Mouse (Mus musculus) erythroblast, embryonic 14.5 days (primary cell): ENCODE measurements around the gene Smad1. TPM values are rescaled to one million over a fixed set of nuclear protein-coding genes. Genes with fewer than 3 reads are reported as not detected.

Source experiments
- H3K27me3 ChIP-seq: 2 replicates; pipeline ENCODE4 v1.6.1; 2012; ENCODE audit warnings: inconsistent platforms; ENCODE audit not compliant: control insufficient read depth
- H3K36me3 ChIP-seq: 2 replicates; pipeline ENCODE4 v1.6.1; 2012; ENCODE audit warnings: mild to moderate bottlenecking, inconsistent platforms; ENCODE audit not compliant: control insufficient read depth
- H3K4me1 ChIP-seq: 2 replicates; pipeline ENCODE4 v1.6.1; 2012; ENCODE audit warnings: inconsistent platforms; ENCODE audit not compliant: control insufficient read depth
- H3K4me3 ChIP-seq: replicated peaks from 2 replicates; pipeline ENCODE3; 2012; ENCODE audit warnings: moderate library complexity, mild to moderate bottlenecking, inconsistent platforms
- H3K9me3 ChIP-seq: 2 replicates; pipeline ENCODE4 v1.6.1; 2012; ENCODE audit warnings: low read length, inconsistent platforms, mixed read lengths; ENCODE audit not compliant: control insufficient read depth
- GATA1 ChIP-seq: IDR thresholded peaks from 2 replicates; pipeline ENCODE4 v1.6.1; 2012; ENCODE audit warnings: low read length, inconsistent platforms, mixed read lengths
- TAL1 ChIP-seq: IDR thresholded peaks from 3 replicates; pipeline ENCODE4 v1.6.1; 2012; ENCODE audit warnings: low read length, inconsistent platforms, mixed read lengths
- polyA plus RNA-seq: library from polyadenylated mRNA; stranded (reverse); fragments of >175 nt; gene quantifications from 2 replicates; pipeline ENCODE4 v1.2.3, GENCODE M21; 2012

Gene Smad1
- polyA plus RNA-seq, 1 experiment = 0.06 TPM

DNA sequence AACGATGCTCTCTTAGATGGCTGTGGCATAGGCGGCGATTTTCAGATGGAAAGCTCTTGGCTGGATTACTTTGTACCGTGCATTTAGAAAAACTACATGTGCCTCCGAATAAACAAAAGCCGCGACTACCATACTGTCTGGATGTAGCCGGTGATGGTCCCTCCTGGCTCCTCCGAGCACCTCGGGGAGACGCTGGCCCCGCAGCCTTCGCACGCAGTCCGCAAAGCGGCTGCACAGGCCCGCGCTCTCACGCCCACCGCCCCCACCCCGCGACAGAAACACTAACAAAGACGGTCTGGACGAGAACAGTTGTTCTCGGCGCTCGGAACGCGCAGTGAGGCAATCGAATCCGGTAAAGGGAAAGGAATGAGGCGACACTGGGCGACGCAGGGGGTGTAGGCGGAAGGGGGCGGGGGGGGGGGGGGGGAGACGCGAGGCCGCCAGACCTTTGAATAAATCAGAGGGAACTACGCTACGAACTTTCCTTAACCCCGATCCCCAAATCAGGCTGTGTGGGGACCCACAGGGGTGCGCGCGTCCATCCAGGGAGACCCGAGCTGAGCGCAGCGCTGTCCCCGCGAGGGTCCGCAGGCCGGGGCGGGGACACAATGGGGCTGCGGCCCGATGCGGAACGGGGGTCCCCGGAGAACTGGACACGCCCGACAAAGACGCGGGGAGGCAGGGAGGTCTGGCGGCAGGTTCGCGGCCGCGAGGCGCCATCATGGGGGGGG is 902 bp downstream of the Smad1 start:
- H3K4me3 ChIP-seq = peak overlapping the region; percentile 58
- TF ChIP-seq GATA1 (no peak), TAL1 (no peak)
- peaks cover 40% of the 10 kb centered on the region for H3K27me3 ChIP-seq

DNA sequence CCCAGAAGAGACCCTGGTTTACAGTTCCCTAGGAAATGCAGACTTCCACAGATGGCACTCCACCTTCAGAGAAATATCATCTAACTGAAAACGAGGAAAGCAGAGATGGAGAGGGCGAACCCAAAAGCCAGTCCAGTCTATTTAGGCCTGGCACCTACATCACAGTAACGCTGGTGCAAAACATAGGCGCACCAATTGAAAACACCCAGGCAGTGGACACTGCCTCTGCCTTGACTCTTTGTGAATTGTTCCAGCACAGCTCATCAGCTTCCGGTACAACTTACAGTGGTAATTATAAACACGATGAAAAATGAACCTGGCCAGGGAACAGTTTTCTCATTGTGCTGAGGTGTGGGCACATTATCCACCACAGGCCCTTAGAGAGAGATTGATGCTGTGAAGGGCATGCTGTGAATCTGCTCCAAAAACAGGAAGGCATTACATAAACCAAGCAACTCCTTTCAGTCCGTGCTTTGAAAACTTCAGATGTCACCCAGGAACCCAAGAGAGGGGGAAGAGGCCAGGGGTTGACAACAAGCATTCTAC is 1.5 kb downstream of the Smad1 start:
- Histone ChIP-seq H3K9me3 (no peaks in the 10 kb centered on the region), H3K4me1 (no peaks in the 10 kb centered on the region), H3K4me3 (peak overlapping the region; percentile 58), H3K27me3 (peaks cover 40% of the 10 kb centered on the region), H3K36me3 (no peaks in the 10 kb centered on the region)
- no peak for TF ChIP-seq TAL1
- TF ChIP-seq GATA1 = no peak

More for the DNA sequence above, 902 bp downstream of the Smad1 start:
- H3K4me1 ChIP-seq = no peaks in the 10 kb centered on the region
- no peaks in the 10 kb centered on the region for H3K36me3 ChIP-seq
- H3K9me3 ChIP-seq = no peaks in the 10 kb centered on the region

DNA sequence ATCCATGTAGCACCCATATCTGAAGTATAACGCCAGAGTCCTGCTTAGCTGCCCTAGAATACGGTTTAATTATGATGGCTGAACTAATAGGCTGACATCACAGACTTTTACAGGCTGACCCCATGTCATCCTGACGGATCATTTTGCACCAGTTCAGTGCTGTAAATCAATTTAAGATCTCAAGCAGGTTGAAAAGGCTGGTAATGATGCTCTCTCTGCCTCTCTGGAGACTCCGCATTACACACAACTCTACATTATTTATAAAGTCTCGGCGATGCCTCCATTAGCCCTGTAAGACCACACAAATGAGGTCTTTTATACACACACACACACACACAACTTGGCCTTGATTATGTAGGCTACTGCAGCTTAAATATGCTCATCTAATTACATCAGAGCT is 2.4 kb downstream of the Smad1 start:
- no peak overlapping the region for H3K4me3 ChIP-seq
- no peak for TF ChIP-seq GATA1
- no peak for TF ChIP-seq TAL1
- no peaks in the 10 kb centered on the region for H3K9me3 ChIP-seq
- H3K4me1 ChIP-seq = no peaks in the 10 kb centered on the region
- H3K27me3 ChIP-seq = peaks cover 40% of the 10 kb centered on the region
- H3K36me3 ChIP-seq = no peaks in the 10 kb centered on the region

DNA sequence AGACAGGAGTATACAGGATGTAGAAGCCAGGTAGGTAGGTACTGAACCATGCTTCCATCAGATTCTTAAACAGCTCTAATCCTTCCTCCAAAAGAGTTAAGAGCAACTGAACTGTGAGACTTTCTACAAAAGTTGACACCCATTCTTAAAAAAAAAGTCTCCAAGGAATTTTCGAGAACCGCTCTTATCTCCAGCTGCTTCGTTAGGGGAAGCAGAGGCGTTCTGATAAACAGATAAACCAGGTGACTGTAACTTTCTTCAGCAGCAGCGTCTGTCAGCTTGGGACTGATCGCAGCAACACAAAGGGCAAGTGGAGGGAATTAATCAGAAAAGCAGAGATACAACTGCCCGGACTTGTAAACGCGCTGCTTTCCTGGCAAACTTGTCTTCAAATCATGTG is 5.3 kb downstream of the Smad1 start:
- H3K4me1 ChIP-seq = no peaks in the 10 kb centered on the region
- no peaks in the 10 kb centered on the region for H3K36me3 ChIP-seq
- H3K9me3 ChIP-seq = no peaks in the 10 kb centered on the region
- TF ChIP-seq GATA1 = no peak
- no peak for TF ChIP-seq TAL1
- H3K27me3 ChIP-seq = peaks cover 26% of the 10 kb centered on the region
- H3K4me3 ChIP-seq = no peak overlapping the region

DNA sequence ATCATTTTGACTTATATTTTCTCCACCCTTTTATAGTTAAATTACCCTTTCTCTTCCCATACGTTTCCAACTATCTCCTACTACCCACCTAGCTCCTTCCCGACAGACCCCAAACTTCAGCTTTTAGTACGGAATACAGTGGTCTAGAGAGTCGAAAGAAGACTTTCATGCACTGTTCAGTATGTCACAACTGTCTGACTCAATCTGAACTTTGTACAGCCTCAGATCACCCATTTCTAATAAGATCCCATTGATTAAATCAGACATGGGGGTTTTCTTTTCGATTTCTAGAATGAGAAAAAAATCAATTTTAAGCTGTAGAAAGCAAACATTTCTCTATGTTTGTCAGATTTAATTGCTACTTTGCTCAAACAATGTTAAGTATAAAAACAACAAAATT is 6.1 kb downstream of the Smad1 start:
- TF ChIP-seq TAL1 = no peak
- no peak for TF ChIP-seq GATA1
- H3K36me3 ChIP-seq = no peaks in the 10 kb centered on the region
- H3K27me3 ChIP-seq = peaks cover 18% of the 10 kb centered on the region
- no peaks in the 10 kb centered on the region for H3K9me3 ChIP-seq
- no peak overlapping the region for H3K4me3 ChIP-seq
- H3K4me1 ChIP-seq = no peaks in the 10 kb centered on the region

DNA sequence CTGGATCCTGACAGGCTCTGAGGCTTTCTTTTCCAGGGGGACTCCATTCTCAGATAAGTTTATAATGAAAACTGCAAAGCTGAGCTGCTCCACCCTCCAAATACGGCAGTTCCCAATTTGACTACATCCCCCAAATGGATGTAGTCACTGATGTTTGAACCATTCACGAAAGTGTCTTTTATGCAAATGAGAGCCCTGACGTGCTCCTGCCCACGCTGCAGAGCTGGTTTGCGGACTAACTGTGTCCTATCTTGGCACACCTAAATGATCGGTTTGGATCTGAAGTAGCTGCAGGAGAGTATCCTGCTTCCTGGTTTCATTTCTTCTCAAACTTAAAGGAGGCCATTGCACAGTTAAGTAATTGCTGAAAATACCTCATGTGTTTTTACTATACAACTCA is 6.7 kb downstream of the Smad1 start:
- Histone ChIP-seq H3K4me3 (no peak overlapping the region), H3K9me3 (no peaks in the 10 kb centered on the region), H3K4me1 (no peaks in the 10 kb centered on the region), H3K27me3 (peaks cover 13% of the 10 kb centered on the region), H3K36me3 (no peaks in the 10 kb centered on the region)
- TF ChIP-seq TAL1 (no peak), GATA1 (no peak)

DNA sequence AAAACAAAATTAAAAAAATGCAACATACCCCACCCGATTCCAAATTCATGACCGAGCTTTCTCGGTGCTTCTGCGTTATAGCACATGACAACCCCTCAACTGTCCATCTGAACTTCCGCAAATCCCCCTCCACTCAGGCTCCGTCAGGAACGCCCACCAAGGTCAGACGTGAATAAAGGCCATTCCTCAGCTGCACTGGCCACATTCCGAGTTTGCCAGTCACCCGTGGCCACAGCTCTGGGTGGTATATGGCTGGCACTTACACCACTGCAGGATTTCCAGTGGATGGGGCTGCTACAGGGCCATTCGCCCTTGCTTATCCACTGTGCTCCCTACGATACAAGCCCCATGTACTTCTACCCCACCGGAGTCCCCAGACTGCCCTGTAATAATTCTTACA is 7.9 kb downstream of the Smad1 start:
- H3K9me3 ChIP-seq = no peaks in the 10 kb centered on the region
- no peaks in the 10 kb centered on the region for H3K4me1 ChIP-seq
- H3K4me3 ChIP-seq = no peak overlapping the region
- TF ChIP-seq GATA1 (no peak), TAL1 (no peak)
- H3K36me3 ChIP-seq = no peaks in the 10 kb centered on the region
- H3K27me3 ChIP-seq = peaks cover under 1% of the 10 kb centered on the region; the same call in 1 of the 2 replicates

DNA sequence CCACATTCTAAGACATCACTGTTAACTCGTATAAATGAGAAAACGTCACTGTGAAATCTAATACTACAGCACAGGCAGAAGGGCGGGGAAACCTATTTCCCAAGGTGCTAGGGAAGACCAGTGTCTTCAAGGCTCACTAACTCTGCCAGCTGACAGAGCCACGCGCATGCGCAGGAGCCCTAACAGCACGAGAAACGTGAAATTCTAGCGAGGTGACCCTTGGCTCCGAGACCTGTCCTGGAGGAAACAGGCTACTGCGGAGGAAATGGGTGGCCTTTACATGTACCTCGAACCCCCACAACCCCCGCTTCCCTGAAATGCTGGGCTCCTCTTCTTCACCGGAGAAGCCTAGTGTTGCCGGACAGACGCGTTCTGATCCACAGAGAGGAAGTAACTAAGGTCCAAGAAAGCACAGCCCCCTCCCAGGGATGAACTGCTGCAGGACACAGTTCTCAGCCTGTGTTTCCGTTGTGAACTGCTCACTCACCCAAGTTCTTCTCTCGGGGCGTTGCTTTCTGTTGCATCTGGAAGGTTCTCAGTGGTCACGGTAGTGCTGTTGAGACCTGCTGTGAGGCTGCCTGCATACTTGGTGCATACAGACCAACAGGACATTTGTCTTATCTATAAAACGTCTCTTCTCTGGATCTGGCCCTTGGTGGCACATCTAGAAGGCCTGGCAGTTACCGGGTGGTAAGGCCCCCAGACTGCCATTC is 10.1 kb downstream of the Smad1 start:
- H3K27me3 ChIP-seq = peaks cover 10% of the 10 kb centered on the region
- no peaks in the 10 kb centered on the region for H3K36me3 ChIP-seq
- H3K4me1 ChIP-seq = no peaks in the 10 kb centered on the region
- TF ChIP-seq GATA1 = no peak
- TF ChIP-seq TAL1 = no peak
- H3K9me3 ChIP-seq = no peaks in the 10 kb centered on the region
- no peak overlapping the region for H3K4me3 ChIP-seq

DNA sequence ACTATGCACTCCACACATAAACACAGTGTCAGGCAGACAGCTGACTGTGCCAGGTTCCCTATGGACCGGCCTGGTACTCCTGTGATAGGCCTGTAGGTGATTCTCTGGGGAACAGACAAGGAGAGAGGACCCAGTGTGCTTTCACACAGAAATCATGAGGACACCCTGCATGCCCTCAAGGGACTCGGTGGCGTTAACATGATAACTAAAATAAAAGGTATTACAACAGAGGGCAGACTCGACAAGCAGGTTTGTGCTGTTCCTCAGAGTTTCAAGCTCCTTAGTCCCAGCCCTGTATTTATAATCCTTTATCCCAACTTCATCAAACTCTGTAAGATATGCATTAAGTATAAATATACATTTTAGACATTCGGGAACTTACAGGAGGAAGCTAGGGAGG is 12.5 kb downstream of the Smad1 start:
- Histone ChIP-seq H3K4me1 (no peaks in the 10 kb centered on the region), H3K9me3 (no peaks in the 10 kb centered on the region), H3K36me3 (no peaks in the 10 kb centered on the region), H3K4me3 (no peak overlapping the region), H3K27me3 (peaks cover 22% of the 10 kb centered on the region)
- no peak for TF ChIP-seq GATA1
- no peak for TF ChIP-seq TAL1
